Mouse (Mus musculus) MEL (cell line): ENCODE results near the gene Fam98b. TPM values are rescaled to one million over a fixed set of nuclear protein-coding genes. Genes with fewer than 3 reads are reported as not detected.

ENCODE experiments used
- DNase-seq: peaks from one replicate; pipeline ENCODE4 v3.0.0; 2011; ENCODE audit warnings: low read depth, low spot score
- H3K27ac ChIP-seq: 2 replicates; pipeline ENCODE4 v1.5.1; 2012; ENCODE audit warnings: low read depth, mild to moderate bottlenecking, control low read depth, low read length, moderate library complexity; ENCODE audit not compliant: control insufficient read depth
- H3K27me3 ChIP-seq, 2 experiments: fragments of 150-350 bp in 1 of 2; sonication (generic) in 1 of 2; 2 replicates each; pipeline ENCODE4 v1.6.1; 2012; ENCODE audit warnings: low read length in 2 of 2, mild to moderate bottlenecking in 2 of 2, improper control_type of control experiment in 1 of 2, moderate library complexity in 1 of 2; ENCODE audit not compliant: insufficient read depth in 2 of 2, control insufficient read depth in 1 of 2
- H3K36me3 ChIP-seq, 2 experiments: 2 replicates each; pipeline ENCODE4 v1.6.1; 2012 to 2014; ENCODE audit warnings: low read length in 2 of 2, improper control_type of control experiment in 1 of 2, inconsistent platforms in 1 of 2, mild to moderate bottlenecking in 1 of 2; ENCODE audit not compliant: insufficient read depth in 2 of 2, control insufficient read depth in 1 of 2
- H3K4me1 ChIP-seq, 2 experiments: fragments of 150-350 bp in 1 of 2; sonication (generic) in 1 of 2; 2 replicates each; pipeline ENCODE4 v1.6.1; 2012; ENCODE audit warnings: low read length in 2 of 2, improper control_type of control experiment in 1 of 2, mild to moderate bottlenecking in 1 of 2; ENCODE audit not compliant: insufficient read depth in 2 of 2, control insufficient read depth in 1 of 2
- H3K4me3 ChIP-seq, 2 experiments: fragments of 150-350 bp in 1 of 2; sonication (generic) in 1 of 2; 2 replicates each; pipeline ENCODE4 v1.5.1; 2012; ENCODE audit warnings: low read depth in 2 of 2, low read length in 2 of 2, mild to moderate bottlenecking in 2 of 2, moderate library complexity in 2 of 2, control low read depth in 1 of 2, improper control_type of control experiment in 1 of 2; ENCODE audit not compliant: control insufficient read depth in 1 of 2, insufficient read depth in 1 of 2
- H3K79me2 ChIP-seq: 2 replicates; pipeline ENCODE4 v1.6.1; 2012; ENCODE audit warnings: mild to moderate bottlenecking, low read length, moderate library complexity; ENCODE audit not compliant: control insufficient read depth, poor library complexity, insufficient read depth
- H3K9ac ChIP-seq: 2 replicates; pipeline ENCODE4 v1.6.1; 2012; ENCODE audit warnings: low read depth, mild to moderate bottlenecking, control low read depth, low read length, moderate library complexity; ENCODE audit not compliant: control insufficient read depth, poor library complexity, severe bottlenecking
- H3K9me3 ChIP-seq: fragments of 150-350 bp; sonication (generic); replicated peaks from 2 replicates; pipeline ENCODE4 v1.6.1; 2012; ENCODE audit warnings: mild to moderate bottlenecking, low read length, improper control_type of control experiment, moderate library complexity; ENCODE audit not compliant: insufficient read depth
- CHD2 ChIP-seq: IDR thresholded peaks from 2 replicates; pipeline ENCODE4 v1.6.1; 2011; ENCODE audit warnings: low read length, improper control_type of control experiment
- CTCF ChIP-seq, 3 experiments: IDR thresholded peaks in 2 of 3; conservative IDR thresholded peaks in 1 of 3; 2 replicates each; pipeline ENCODE4 v1.5.1; 2011 to 2012; ENCODE audit warnings: low read length in 3 of 3, low read depth in 2 of 3, mild to moderate bottlenecking in 2 of 3, improper control_type of control experiment in 1 of 3, inconsistent platforms in 1 of 3, mixed read lengths in 1 of 3, moderate library complexity in 1 of 3; ENCODE audit not compliant: control insufficient read depth in 1 of 3, insufficient read depth in 1 of 3, poor library complexity in 1 of 3, severe bottlenecking in 1 of 3
- E2F4 ChIP-seq: IDR thresholded peaks from 2 replicates; pipeline ENCODE4 v1.6.1; 2011; ENCODE audit warnings: low read depth, low read length, improper control_type of control experiment, borderline replicate concordance
- ETS1 ChIP-seq: IDR thresholded peaks from 2 replicates; pipeline ENCODE4 v1.6.1; 2012; ENCODE audit warnings: low read depth, mild to moderate bottlenecking, inconsistent platforms, low read length, improper control_type of control experiment, moderate library complexity
- HCFC1 ChIP-seq: IDR thresholded peaks from 2 replicates; pipeline ENCODE4 v1.6.1; 2012; ENCODE audit warnings: low read depth, mild to moderate bottlenecking, inconsistent platforms, low read length, improper control_type of control experiment, moderate library complexity
- JUND ChIP-seq: IDR thresholded peaks from 2 replicates; pipeline ENCODE4 v1.6.1; 2011; ENCODE audit warnings: low read depth, mild to moderate bottlenecking, improper control_type of control experiment, low read length
- MAX ChIP-seq: IDR thresholded peaks from 2 replicates; pipeline ENCODE4 v1.6.1; 2011; ENCODE audit warnings: low read length, improper control_type of control experiment
- MAZ ChIP-seq: IDR thresholded peaks from 2 replicates; pipeline ENCODE4 v1.6.1; 2012; ENCODE audit warnings: low read depth, mild to moderate bottlenecking, inconsistent platforms, low read length, improper control_type of control experiment
- MEF2A ChIP-seq: IDR thresholded peaks from 2 replicates; pipeline ENCODE4 v1.6.1; 2014; ENCODE audit warnings: low read depth, mild to moderate bottlenecking, inconsistent platforms, low read length, improper control_type of control experiment; ENCODE audit not compliant: poor library complexity, insufficient replicate concordance, severe bottlenecking; ENCODE audit errors: extremely low read depth
- MYB ChIP-seq: IDR thresholded peaks from 2 replicates; pipeline ENCODE4 v1.6.1; 2011; ENCODE audit warnings: mild to moderate bottlenecking, low read depth, low read length, improper control_type of control experiment
- POLR2A ChIP-seq, 2 experiments: IDR thresholded peaks; 2 replicates each; pipeline ENCODE4 v1.6.1; 2011 to 2012; ENCODE audit warnings: low read length in 2 of 2, mild to moderate bottlenecking in 2 of 2, control low read depth in 1 of 2, improper control_type of control experiment in 1 of 2, low read depth in 1 of 2, moderate library complexity in 1 of 2; ENCODE audit not compliant: control insufficient read depth in 1 of 2, insufficient read depth in 1 of 2, poor library complexity in 1 of 2
- POLR2AphosphoS2 ChIP-seq: IDR thresholded peaks from 2 replicates; pipeline ENCODE4 v1.6.1; 2011; ENCODE audit warnings: low read length, improper control_type of control experiment
- RAD21 ChIP-seq: IDR thresholded peaks from 2 replicates; pipeline ENCODE4 v1.6.1; 2011; ENCODE audit warnings: mild to moderate bottlenecking, low read depth, low read length, improper control_type of control experiment
- SMC3 ChIP-seq: IDR thresholded peaks from 2 replicates; pipeline ENCODE4 v1.6.1; 2011; ENCODE audit warnings: low read depth, low read length, improper control_type of control experiment
- TBP ChIP-seq: IDR thresholded peaks from 2 replicates; pipeline ENCODE4 v1.8.0; 2011; ENCODE audit warnings: low read depth, low read length, improper control_type of control experiment
- TCF12 ChIP-seq: IDR thresholded peaks from 2 replicates; pipeline ENCODE4 v1.6.1; 2014; ENCODE audit warnings: low read depth, mild to moderate bottlenecking, inconsistent platforms, low read length, improper control_type of control experiment, moderate library complexity
- UBTF ChIP-seq: IDR thresholded peaks from 2 replicates; pipeline ENCODE4 v1.6.1; 2012; ENCODE audit warnings: low read depth, mild to moderate bottlenecking, inconsistent platforms, low read length, improper control_type of control experiment, moderate library complexity, borderline replicate concordance; ENCODE audit not compliant: insufficient read depth
- ZMIZ1 ChIP-seq: IDR thresholded peaks from 2 replicates; pipeline ENCODE4 v1.6.1; 2012; ENCODE audit warnings: low read depth, mild to moderate bottlenecking, inconsistent platforms, low read length, improper control_type of control experiment, moderate library complexity
- ZNF384 ChIP-seq: IDR thresholded peaks from 2 replicates; pipeline ENCODE4 v1.6.1; 2012; ENCODE audit warnings: low read depth, mild to moderate bottlenecking, inconsistent platforms, low read length, improper control_type of control experiment
- polyA plus RNA-seq, 2 experiments: library from polyadenylated mRNA; stranded (reverse) in 1 of 2; unstranded in 1 of 2; fragments of >175 nt in 1 of 2; fragments of >200 nt in 1 of 2; gene quantifications; 2 replicates each; pipeline versions ENCODE4 v1.2.1 to v1.2.4; 2012; ENCODE audit warnings: low replicate concordance in 2 of 2, low read depth in 1 of 2; ENCODE audit not compliant: insufficient read length in 2 of 2, insufficient read depth in 1 of 2, missing spikeins in 1 of 2
- total RNA-seq: library from RNA; depleted of rRNA; stranded (reverse); fragments of 300-350 nt; gene quantifications from 2 replicates; pipeline ENCODE4 v1.2.3, GENCODE M21; 2012

Gene Fam98b
- total and polyA plus RNA-seq, 3 experiments = 14.3 to 228 (median 54.9) TPM

GRCm38 (mm10) chr2:117210416-117211085, 39.0 kb upstream of the Fam98b start:
- H3K9me3 ChIP-seq = no peaks in the 10 kb centered on the region
- no peaks in the 10 kb centered on the region for H3K4me1 ChIP-seq
- H3K79me2 ChIP-seq = no peaks in the 10 kb centered on the region
- no peak overlapping the region for H3K9ac ChIP-seq
- no peak for DNase-seq
- TF ChIP-seq UBTF (no peak), JUND (no peak), MEF2A (no peak), CHD2 (no peak), POLR2A (IDR thresholded peaks at IDR 0.05; ENCODE audit: control insufficient read depth in 1 of 2, insufficient read depth in 1 of 2, low read depth in 1 of 2, low read length in 2 of 2, poor library complexity in 1 of 2) (no peak), MAZ (no peak), TCF12 (no peak), SMC3 (no peak), CTCF (IDR thresholded peaks at IDR 0.05 in 2 of 3, conservative IDR thresholded peaks at IDR 0.05 in 1 of 3; ENCODE audit: control insufficient read depth in 1 of 3, insufficient read depth in 1 of 3, low read depth in 2 of 3, low read length in 3 of 3, poor library complexity in 1 of 3, severe bottlenecking in 1 of 3) (no peak), ZNF384 (no peak), MAX (no peak), MYB (no peak), ZMIZ1 (no peak), POLR2AphosphoS2 (no peak)
- H3K27me3 ChIP-seq = no peaks in the 10 kb centered on the region; a peak in 2 of 4 replicates
- H3K27ac ChIP-seq = no peak overlapping the region
- no peak overlapping the region for H3K4me3 ChIP-seq
- H3K36me3 ChIP-seq = no peaks in the 10 kb centered on the region

- Histone ChIP-seq H3K79me2 (no peaks in the 10 kb centered on the region), H3K4me3 (no peak overlapping the region), H3K27ac (no peak overlapping the region), H3K27me3 (no peaks in the 10 kb centered on the region; a peak in 2 of 4 replicates), H3K4me1 (no peaks in the 10 kb centered on the region), H3K9ac (no peak overlapping the region), H3K9me3 (no peaks in the 10 kb centered on the region), H3K36me3 (no peaks in the 10 kb centered on the region)
- TF ChIP-seq SMC3 (peak; percentile 44), MAZ (no peak), ETS1 (no peak), RAD21 (peak; percentile 22), E2F4 (no peak), CTCF (IDR thresholded peaks at IDR 0.05 in 2 of 3, conservative IDR thresholded peaks at IDR 0.05 in 1 of 3; ENCODE audit: control insufficient read depth in 1 of 3, insufficient read depth in 1 of 3, low read depth in 2 of 3, low read length in 3 of 3, poor library complexity in 1 of 3, severe bottlenecking in 1 of 3) (peak; percentile 37 to 52 (median 44); a peak in 5 of 6 replicates), TBP (no peak), HCFC1 (no peak), JUND (no peak)
- DNase-seq = peak; percentile 42
These were observed 33.4 kb upstream of the Fam98b start for GRCm38 (mm10) chr2:117216152-117216551.
